Mouse (Mus musculus) myocyte (in vitro differentiated cells): ENCODE results near the gene Krt7.

Source experiments
- CEBPB ChIP-seq: IDR thresholded peaks from 2 replicates; pipeline ENCODE4 v1.6.1; 2011; ENCODE audit warnings: mild to moderate bottlenecking, moderate library complexity; ENCODE audit not compliant: poor library complexity, insufficient read depth, severe bottlenecking
- E2F4 ChIP-seq: IDR thresholded peaks from one replicate; pipeline ENCODE4 v1.6.1; 2011; ENCODE audit warnings: mild to moderate bottlenecking, control low read depth, moderate library complexity; ENCODE audit not compliant: insufficient read depth
- MAX ChIP-seq: IDR thresholded peaks from one replicate; pipeline ENCODE4 v1.6.1; 2011; ENCODE audit warnings: low read depth, mild to moderate bottlenecking, control low read depth
- MYOD1 ChIP-seq, 3 experiments: IDR thresholded peaks; one replicate each; pipeline ENCODE4 v1.6.1; 2011; ENCODE audit warnings: control low read depth in 2 of 3, low read depth in 2 of 3, mild to moderate bottlenecking in 2 of 3, moderate library complexity in 1 of 3; ENCODE audit not compliant: insufficient read length in 2 of 3, control insufficient read depth in 1 of 3
- MYOG ChIP-seq, 3 experiments: IDR thresholded peaks; one replicate each; pipeline ENCODE4 v1.6.1; 2011; ENCODE audit warnings: control low read depth in 2 of 3, low read depth in 2 of 3, mild to moderate bottlenecking in 2 of 3; ENCODE audit not compliant: insufficient read length in 2 of 3, control insufficient read depth in 1 of 3, insufficient read depth in 1 of 3
- POLR2A ChIP-seq: IDR thresholded peaks from one replicate; pipeline ENCODE4 v1.6.1; 2011; ENCODE audit warnings: low read depth, mild to moderate bottlenecking, control low read depth, moderate library complexity; ENCODE audit not compliant: insufficient read length
- POLR2AphosphoS2 ChIP-seq: IDR thresholded peaks from one replicate; pipeline ENCODE4 v1.6.1; 2011; ENCODE audit warnings: low read depth, control low read depth; ENCODE audit not compliant: insufficient read length
- TCF3 ChIP-seq: IDR thresholded peaks from one replicate; pipeline ENCODE4 v1.6.1; 2011; ENCODE audit warnings: low read depth, control low read depth; ENCODE audit not compliant: insufficient read length
- USF1 ChIP-seq: IDR thresholded peaks from one replicate; pipeline ENCODE4 v1.6.1; 2011; ENCODE audit warnings: low read depth, mild to moderate bottlenecking, control low read depth, moderate library complexity

DNA sequence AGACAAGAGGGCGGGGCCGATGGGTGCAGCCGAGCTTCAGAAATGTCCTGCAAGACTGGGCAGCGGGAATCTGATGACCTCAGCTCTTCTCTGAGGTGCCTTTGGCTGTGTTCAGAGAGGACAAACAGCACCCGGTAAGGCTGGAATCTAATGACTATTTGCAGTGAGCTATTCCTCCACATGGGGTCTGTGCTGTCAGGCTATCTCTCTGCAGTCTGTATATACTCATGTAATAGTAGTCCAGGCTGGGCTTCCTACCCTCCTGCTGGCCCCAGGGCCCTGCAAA lies 34.1 kb upstream of the Krt7 start:
- TF ChIP-seq POLR2AphosphoS2 (no peak), E2F4 (no peak), CEBPB (no peak), MYOG (IDR thresholded peaks at IDR 0.05; ENCODE audit: control insufficient read depth in 1 of 3, insufficient read depth in 1 of 3, insufficient read length in 2 of 3, low read depth in 2 of 3) (no peak), POLR2A (no peak), MYOD1 (IDR thresholded peaks at IDR 0.05; ENCODE audit: control insufficient read depth in 1 of 3, insufficient read length in 2 of 3, low read depth in 2 of 3) (no peak), USF1 (no peak), TCF3 (no peak), MAX (no peak)
